Mouse (Mus musculus) bone marrow, adult 2 months (tissue): ENCODE measurements around the gene Tpsab1.

Source experiments
- CTCF ChIP-seq: fragments of 200-500 bp; IDR thresholded peaks from 2 replicates; pipeline ENCODE4 v1.5.1; 2011; ENCODE audit warnings: low read length, control low read depth; ENCODE audit not compliant: control insufficient read depth, insufficient read depth
- POLR2A ChIP-seq: fragments of 200-500 bp; IDR thresholded peaks from 2 replicates; pipeline ENCODE4 v1.6.1; 2011; ENCODE audit warnings: low read depth, mild to moderate bottlenecking, control low read depth, low read length, borderline replicate concordance; ENCODE audit not compliant: control insufficient read depth

- TF ChIP-seq POLR2A, result no peak
- TF ChIP-seq CTCF, result no peak
These were observed 47.3 kb downstream of the Tpsab1 start, which contains the start of gene Prss34 for GRCm38 (mm10) chr17:25298094-25298493.
